Mouse (Mus musculus): ENCODE data around the gene Ing2. TPM values are rescaled to one million over a fixed set of nuclear protein-coding genes. Genes with fewer than 3 reads are reported as not detected.

The Ing2 gene
- polyA plus RNA-seq, 1 experiment from 2014 or later, result 10.8 TPM

DNA sequence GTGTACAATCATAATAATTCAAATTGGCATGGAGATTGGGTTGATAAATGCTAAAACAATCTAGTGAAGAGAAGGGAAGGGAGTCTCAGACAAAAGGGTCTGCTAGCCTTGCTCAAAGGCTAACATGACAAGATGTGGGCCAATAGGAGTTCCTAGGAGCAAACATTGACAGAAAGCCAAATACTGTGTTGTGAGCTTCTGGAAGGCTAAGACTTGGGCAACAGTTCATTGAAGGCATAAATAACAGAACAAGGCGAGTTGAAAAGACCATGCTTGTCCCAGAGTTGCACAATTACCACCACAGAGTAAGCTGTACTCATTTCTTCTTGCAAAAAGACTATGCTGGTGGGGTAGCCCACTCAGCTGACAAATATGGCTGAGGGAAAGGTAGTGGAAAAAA is 22.3 kb upstream of the Ing2 start:
- Histone ChIP-seq H3K36me3 (ENCODE audit: control insufficient read depth, insufficient read depth, low read length) (no peaks in the 10 kb centered on the region), H3K27ac (ENCODE audit: low read length) (no peak overlapping the region), H3K4me3 (ENCODE audit: low read length) (no peak overlapping the region), H3K9ac (ENCODE audit: low read depth, low read length) (no peak overlapping the region), H3K9me3 (ENCODE audit: control insufficient read depth, low read length) (no peaks in the 10 kb centered on the region; the same call in 1 of the 2 replicates), H3K4me1 (ENCODE audit: control insufficient read depth, insufficient read depth, low read length) (no peaks in the 10 kb centered on the region), H3K27me3 (replicated peaks; ENCODE audit: control insufficient read depth, insufficient read depth, low read length) (no peaks in the 10 kb centered on the region), H3K4me2 (ENCODE audit: low read depth, low read length) (no peak overlapping the region)
- WGBS, result 71% methylated on average over 1 of the region's 1 CpGs
- no peak for ATAC-seq

- H3K4me3 ChIP-seq (ENCODE audit: low read length), result no peak overlapping the region
- no peaks in the 10 kb centered on the region for H3K4me1 ChIP-seq (ENCODE audit: control insufficient read depth, insufficient read depth, low read length)
- H3K27me3 ChIP-seq (replicated peaks; ENCODE audit: control insufficient read depth, insufficient read depth, low read length), result no peaks in the 10 kb centered on the region
- no peak overlapping the region for H3K9ac ChIP-seq (ENCODE audit: low read depth, low read length)
- H3K36me3 ChIP-seq (ENCODE audit: control insufficient read depth, insufficient read depth, low read length), result no peaks in the 10 kb centered on the region
- no peak overlapping the region for H3K4me2 ChIP-seq (ENCODE audit: low read depth, low read length)
- 73% methylated on average over 5 of the region's 5 CpGs for WGBS
- no peaks in the 10 kb centered on the region for H3K9me3 ChIP-seq (ENCODE audit: control insufficient read depth, low read length)
- no peak for ATAC-seq
- H3K27ac ChIP-seq (ENCODE audit: low read length), result no peak overlapping the region
These were observed 20.2 kb upstream of the Ing2 start for GRCm38 (mm10) chr8:47695431-47696105.

DNA sequence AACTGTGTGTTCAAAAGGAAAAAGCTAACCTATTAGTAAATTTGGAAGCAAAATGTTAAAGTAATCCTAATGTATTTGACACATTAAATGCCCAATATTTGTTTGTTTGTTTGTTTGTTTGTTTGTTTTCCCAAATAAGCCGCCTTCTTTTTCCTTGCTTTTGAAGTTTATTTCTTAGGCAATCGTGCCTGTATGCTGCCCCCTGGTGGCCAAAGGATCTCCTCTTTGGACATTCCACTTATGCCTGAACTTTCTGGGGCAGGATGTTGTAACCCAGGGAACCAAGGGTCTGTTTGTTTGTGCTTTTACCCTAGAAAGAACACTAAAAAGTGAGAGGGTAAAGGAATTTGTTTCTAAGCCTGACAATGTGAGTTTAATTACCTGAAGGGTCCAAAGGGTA is 17.8 kb upstream of the Ing2 start:
- H3K9ac ChIP-seq (ENCODE audit: low read depth, low read length), result no peak overlapping the region
- no peak for ATAC-seq
- H3K4me2 ChIP-seq (ENCODE audit: low read depth, low read length), result no peak overlapping the region
- H3K27me3 ChIP-seq (replicated peaks; ENCODE audit: control insufficient read depth, insufficient read depth, low read length), result no peaks in the 10 kb centered on the region
- H3K27ac ChIP-seq (ENCODE audit: low read length), result no peak overlapping the region
- WGBS, result 14% methylated on average over 2 of the region's 2 CpGs
- no peaks in the 10 kb centered on the region for H3K4me1 ChIP-seq (ENCODE audit: control insufficient read depth, insufficient read depth, low read length)
- no peaks in the 10 kb centered on the region for H3K36me3 ChIP-seq (ENCODE audit: control insufficient read depth, insufficient read depth, low read length)
- no peaks in the 10 kb centered on the region for H3K9me3 ChIP-seq (ENCODE audit: control insufficient read depth, low read length)
- no peak overlapping the region for H3K4me3 ChIP-seq (ENCODE audit: low read length)

GRCm38 (mm10) chr8:47691831-47692230 is 16.5 kb upstream of the Ing2 start:
- no peaks in the 10 kb centered on the region for H3K4me1 ChIP-seq (ENCODE audit: control insufficient read depth, insufficient read depth, low read length)
- H3K9ac ChIP-seq (ENCODE audit: low read depth, low read length), result no peak overlapping the region
- no peak overlapping the region for H3K27ac ChIP-seq (ENCODE audit: low read length)
- WGBS, result 85% methylated on average over 9 of the region's 10 CpGs
- H3K4me2 ChIP-seq (ENCODE audit: low read depth, low read length), result no peak overlapping the region
- no peaks in the 10 kb centered on the region for H3K9me3 ChIP-seq (ENCODE audit: control insufficient read depth, low read length)
- no peaks in the 10 kb centered on the region for H3K36me3 ChIP-seq (ENCODE audit: control insufficient read depth, insufficient read depth, low read length)
- no peak overlapping the region for H3K4me3 ChIP-seq (ENCODE audit: low read length)
- ATAC-seq, result no peak
- no peaks in the 10 kb centered on the region for H3K27me3 ChIP-seq (replicated peaks; ENCODE audit: control insufficient read depth, insufficient read depth, low read length)

- Histone ChIP-seq H3K27me3 (replicated peaks; ENCODE audit: control insufficient read depth, insufficient read depth, low read length) (no peaks in the 10 kb centered on the region), H3K9me3 (ENCODE audit: control insufficient read depth, low read length) (no peaks in the 10 kb centered on the region), H3K4me2 (ENCODE audit: low read depth, low read length) (peak overlapping the region; percentile 50), H3K4me1 (ENCODE audit: control insufficient read depth, insufficient read depth, low read length) (no peaks in the 10 kb centered on the region), H3K9ac (ENCODE audit: low read depth, low read length) (no peak overlapping the region), H3K27ac (ENCODE audit: low read length) (no peak overlapping the region; the same call in 1 of the 2 replicates), H3K36me3 (ENCODE audit: control insufficient read depth, insufficient read depth, low read length) (no peaks in the 10 kb centered on the region), H3K4me3 (ENCODE audit: low read length) (no peak overlapping the region)
- ATAC-seq, result no peak
- 64% methylated on average over 7 of the region's 7 CpGs for whole genome bisulfite sequencing
These were observed 15.9 kb upstream of the Ing2 start for GRCm38 (mm10) chr8:47691303-47691702.

DNA sequence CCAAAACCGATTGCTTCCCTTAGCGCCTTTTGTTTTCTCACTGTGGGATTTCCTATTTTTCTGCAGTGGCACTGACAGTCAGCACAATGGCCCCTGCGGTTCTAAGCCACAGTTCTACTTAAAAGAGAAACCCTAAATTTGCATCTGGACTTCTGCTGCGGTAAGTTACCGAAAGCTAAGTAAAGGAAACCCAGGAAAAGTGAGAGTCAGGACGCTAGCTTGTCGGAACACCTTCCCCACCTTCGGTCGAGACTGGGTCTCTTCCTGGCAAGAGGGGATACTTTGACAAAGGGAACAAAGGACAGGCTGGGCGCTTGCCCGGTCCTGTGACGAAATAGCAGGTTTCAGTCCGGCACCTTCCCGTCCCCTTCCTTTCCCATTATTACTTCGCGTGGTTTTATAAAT is 15.3 kb upstream of the Ing2 start:
- peak overlapping the region; percentile 18; the same call in 1 of the 2 replicates for H3K27ac ChIP-seq (ENCODE audit: low read length)
- H3K4me2 ChIP-seq (ENCODE audit: low read depth, low read length), result peak overlapping the region; percentile 50
- H3K36me3 ChIP-seq (ENCODE audit: control insufficient read depth, insufficient read depth, low read length), result no peaks in the 10 kb centered on the region
- peak overlapping the region; percentile 23; the same call in 1 of the 2 replicates for H3K9ac ChIP-seq (ENCODE audit: low read depth, low read length)
- 13% methylated on average over 16 of the region's 16 CpGs for WGBS
- ATAC-seq, result no peak
- no peaks in the 10 kb centered on the region for H3K9me3 ChIP-seq (ENCODE audit: control insufficient read depth, low read length)
- H3K4me3 ChIP-seq (ENCODE audit: low read length), result peak overlapping the region; percentile 31
- H3K27me3 ChIP-seq (replicated peaks; ENCODE audit: control insufficient read depth, insufficient read depth, low read length), result no peaks in the 10 kb centered on the region
- H3K4me1 ChIP-seq (ENCODE audit: control insufficient read depth, insufficient read depth, low read length), result no peaks in the 10 kb centered on the region

DNA sequence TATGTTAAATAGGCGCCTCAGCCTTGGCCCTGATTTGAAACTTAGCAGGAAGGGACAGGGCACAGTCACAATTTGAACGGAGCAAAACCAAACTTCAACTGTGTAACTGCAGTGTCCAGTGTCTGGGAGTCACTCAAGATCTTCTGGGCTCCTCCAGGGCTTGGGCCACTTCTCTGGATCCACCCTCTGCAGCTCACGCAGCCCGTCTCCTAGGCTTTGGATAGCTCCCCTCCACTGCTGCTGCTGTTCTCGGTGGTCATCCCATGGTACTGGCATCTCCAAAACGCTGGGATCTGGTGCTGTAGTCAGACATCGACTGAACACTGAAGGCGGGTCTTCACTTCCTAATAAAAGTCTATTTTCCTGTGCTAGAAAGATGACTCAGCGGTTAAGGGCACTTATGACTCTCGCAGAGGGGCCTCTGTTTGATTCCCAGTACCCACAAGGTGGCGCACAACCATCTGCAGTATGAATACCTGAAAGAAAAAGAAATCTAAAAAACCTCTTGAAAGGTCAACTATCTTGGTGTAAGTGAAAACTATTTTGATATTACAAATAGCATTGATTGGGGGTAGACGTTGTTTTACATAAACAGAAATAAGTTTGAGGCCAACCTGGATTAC is 14.5 kb upstream of the Ing2 start:
- no peak for ATAC-seq
- WGBS, result 64% methylated on average over 12 of the region's 12 CpGs

GRCm38 (mm10) chr8:47684441-47684840 is 9.1 kb upstream of the Ing2 start:
- no peak overlapping the region for H3K4me3 ChIP-seq (ENCODE audit: low read length)

More for the DNA sequence above, 14.5 kb upstream of the Ing2 start:
- H3K9me3 ChIP-seq (ENCODE audit: control insufficient read depth, low read length), result no peaks in the 10 kb centered on the region
- no peaks in the 10 kb centered on the region for H3K27me3 ChIP-seq (replicated peaks; ENCODE audit: control insufficient read depth, insufficient read depth, low read length)
- no peaks in the 10 kb centered on the region for H3K4me1 ChIP-seq (ENCODE audit: control insufficient read depth, insufficient read depth, low read length)
- no peak overlapping the region for H3K4me2 ChIP-seq (ENCODE audit: low read depth, low read length)
- no peak overlapping the region for H3K27ac ChIP-seq (ENCODE audit: low read length)
- no peak overlapping the region for H3K9ac ChIP-seq (ENCODE audit: low read depth, low read length)
- H3K36me3 ChIP-seq (ENCODE audit: control insufficient read depth, insufficient read depth, low read length), result no peaks in the 10 kb centered on the region
- H3K4me3 ChIP-seq (ENCODE audit: low read length), result no peak overlapping the region

DNA sequence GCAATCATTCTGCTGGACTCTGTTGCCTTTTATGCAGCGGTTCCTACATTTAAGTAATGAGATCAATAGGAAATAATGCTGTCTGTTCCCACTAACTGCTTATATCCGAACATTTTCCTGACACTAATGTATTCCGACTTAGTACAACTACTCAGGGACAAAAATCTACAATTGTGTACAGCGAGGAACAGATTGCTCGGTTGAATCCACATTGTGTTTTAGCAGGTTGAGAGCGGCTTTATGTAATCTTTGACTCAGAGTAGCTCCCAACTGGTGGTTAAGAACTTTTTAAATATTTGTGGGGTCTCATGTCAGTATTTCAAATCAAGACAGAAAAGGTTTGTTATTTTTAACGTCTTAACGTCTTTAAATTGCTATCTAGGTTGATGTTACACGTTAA is 8.6 kb upstream of the Ing2 start:
- ATAC-seq, result no peak
- no peak overlapping the region for H3K9ac ChIP-seq (ENCODE audit: low read depth, low read length)
- H3K27me3 ChIP-seq (replicated peaks; ENCODE audit: control insufficient read depth, insufficient read depth, low read length), result no peaks in the 10 kb centered on the region
- no peaks in the 10 kb centered on the region for H3K9me3 ChIP-seq (ENCODE audit: control insufficient read depth, low read length)
- H3K36me3 ChIP-seq (ENCODE audit: control insufficient read depth, insufficient read depth, low read length), result peaks cover 3% of the 10 kb centered on the region; the same call in 1 of the 2 replicates
- H3K4me3 ChIP-seq (ENCODE audit: low read length), result no peak overlapping the region
- H3K4me2 ChIP-seq (ENCODE audit: low read depth, low read length), result no peak overlapping the region
- no peaks in the 10 kb centered on the region for H3K4me1 ChIP-seq (ENCODE audit: control insufficient read depth, insufficient read depth, low read length)
- H3K27ac ChIP-seq (ENCODE audit: low read length), result no peak overlapping the region
- 78% methylated on average over 9 of the region's 9 CpGs for whole genome bisulfite sequencing

More at GRCm38 (mm10) chr8:47684441-47684840, 9.1 kb upstream of the Ing2 start:
- Histone ChIP-seq H3K27ac (ENCODE audit: low read length) (no peak overlapping the region), H3K36me3 (ENCODE audit: control insufficient read depth, insufficient read depth, low read length) (peaks cover 2% of the 10 kb centered on the region; the same call in 1 of the 2 replicates), H3K27me3 (replicated peaks; ENCODE audit: control insufficient read depth, insufficient read depth, low read length) (no peaks in the 10 kb centered on the region), H3K4me1 (ENCODE audit: control insufficient read depth, insufficient read depth, low read length) (no peaks in the 10 kb centered on the region), H3K9me3 (ENCODE audit: control insufficient read depth, low read length) (no peaks in the 10 kb centered on the region), H3K9ac (ENCODE audit: low read depth, low read length) (no peak overlapping the region), H3K4me2 (ENCODE audit: low read depth, low read length) (no peak overlapping the region)
- no peak for ATAC-seq
- WGBS, result 71% methylated on average over 5 of the region's 5 CpGs

Data from intestine, embryonic 16.5 days (tissue).